Comparison of ENCODE assay signal across 20 mouse cellular contexts in genomic region chr14:62808661-62809523, GRCm38 (mm10). TPM values are rescaled to one million over a fixed set of nuclear protein-coding genes. Genes with fewer than 3 reads are reported as not detected.
A peak's percentile ranks its signal among the peaks of the same experiment; 100 is the strongest.
DNase-seq lines count a peak whose midpoint lies in the region; ATAC-seq and TF ChIP-seq lines count a peak whose summit lies in the region.
"Had no signal": no experiment of that assay in that cellular context is flagged by ENCODE, and none has a peak within 500 bp of the region (broad histone marks: within the 10 kb centered on the region; RNA-seq: fewer than 3 reads in every experiment).

No protein-coding gene starts in this region.

- H3K9ac ChIP-seq in liver, adult 2 months (ENCODE audit: low read depth, low read length), result no peak overlapping the region
- no peak overlapping the region for H3K9ac ChIP-seq in liver, embryonic 11.5 days (ENCODE audit: low read depth, low read length)
- H3K9ac ChIP-seq: embryonic facial prominence, embryonic 13.5 days; forebrain, postnatal 0 days; hindbrain, embryonic 12.5 days; kidney, embryonic 15.5 days; liver, embryonic 15.5 days; neural tube, embryonic 15.5 days had no signal

- H3K27me3 ChIP-seq in liver, adult 2 months (ENCODE audit: control insufficient read depth, insufficient read depth, low read length), result no peaks in the 10 kb centered on the region
- no peaks in the 10 kb centered on the region for H3K27me3 ChIP-seq in liver, embryonic 11.5 days (replicated peaks; ENCODE audit: control insufficient read depth, insufficient read depth, low read length)
- H3K27me3 ChIP-seq: embryonic facial prominence, embryonic 13.5 days; hindbrain, embryonic 12.5 days; kidney, embryonic 15.5 days; liver, embryonic 15.5 days; neural tube, embryonic 15.5 days had no signal

- no peak overlapping the region for H3K27ac ChIP-seq in liver, adult 2 months (replicated peaks; ENCODE audit: insufficient read depth, low read depth, low read length)
- H3K27ac ChIP-seq in liver, embryonic 11.5 days (ENCODE audit: low read depth, low read length), result no peak overlapping the region
- peak overlapping the region; percentile 82 for H3K27ac ChIP-seq in bone marrow macrophage, adult 2 months (ENCODE audit: insufficient read depth, low read depth, low read length)
- H3K27ac ChIP-seq: embryonic facial prominence, embryonic 13.5 days; hindbrain, embryonic 12.5 days; kidney, embryonic 15.5 days; limb, embryonic 10.5 days; liver, embryonic 15.5 days; midbrain, embryonic 10.5 days; neural tube, embryonic 15.5 days had no signal

- H3K4me3 ChIP-seq in liver, adult 2 months (ENCODE audit: insufficient read depth, low read depth, low read length), result no peak overlapping the region
- H3K4me3 ChIP-seq in liver, embryonic 11.5 days (ENCODE audit: low read depth, low read length), result no peak overlapping the region
- no peak overlapping the region for H3K4me3 ChIP-seq in bone marrow macrophage, adult 2 months (ENCODE audit: insufficient read depth, low read length)
- H3K4me3 ChIP-seq: embryonic facial prominence, embryonic 13.5 days; hindbrain, embryonic 12.5 days; kidney, embryonic 15.5 days; limb, embryonic 10.5 days; liver, embryonic 15.5 days; midbrain, embryonic 10.5 days; neural tube, embryonic 15.5 days had no signal

- no peaks in the 10 kb centered on the region for H3K9me3 ChIP-seq in liver, embryonic 11.5 days (ENCODE audit: control insufficient read depth, low read length)
- H3K9me3 ChIP-seq: embryonic facial prominence, embryonic 13.5 days; hindbrain, embryonic 12.5 days; kidney, embryonic 15.5 days; limb, embryonic 10.5 days; liver, embryonic 15.5 days; midbrain, embryonic 10.5 days; neural tube, embryonic 15.5 days had no signal

- peak; percentile 28 for DNase-seq in liver, adult 2 months (ENCODE audit: extremely low read depth, low read depth, low spot score)
- no peak for DNase-seq in liver, embryonic 11.5 days (ENCODE audit: low spot score)
- peak; percentile 5 for DNase-seq in A20 (ENCODE audit: low read depth, low spot score)
- no peak for DNase-seq in layer of hippocampus, postnatal 25 days (ENCODE audit: extremely low spot score in 1 of 2, low spot score in 1 of 2)
- DNase-seq in right cerebral cortex, postnatal 10 days (ENCODE audit: low spot score in 2 of 2), result no peak
- DNase-seq: adrenal gland, postnatal 10 days; cerebellum, adult 9-10 months; forebrain, postnatal 0 days; retina, postnatal 1 day; thymus, adult 18-20 months had no signal

- ATAC-seq in liver, embryonic 11.5 days (replicated peaks; ENCODE audit: low FRiP score), result no peak
- peak; percentile 90 for ATAC-seq in megakaryocyte progenitor cell, adult 5-6 weeks (replicated peaks; ENCODE audit: poor library complexity)
- ATAC-seq: forebrain, postnatal 0 days; inflammation-experienced regulatory T-cells, adult 6 months had no signal

- TF ChIP-seq CTCF in liver, adult 2 months (IDR thresholded peaks at IDR 0.05; ENCODE audit: low read depth, low read length), result no peak
- TF ChIP-seq CTCF in bone marrow macrophage, adult 2 months (IDR thresholded peaks at IDR 0.05; ENCODE audit: low read depth, low read length), result no peak

- no peak overlapping the region for H3K4me2 ChIP-seq in liver, embryonic 11.5 days
- H3K4me2 ChIP-seq: embryonic facial prominence, embryonic 13.5 days; hindbrain, embryonic 12.5 days; kidney, embryonic 15.5 days; liver, embryonic 15.5 days; neural tube, embryonic 15.5 days had no signal

- H3K36me3 ChIP-seq in liver, adult 2 months (ENCODE audit: control insufficient read depth, insufficient read depth, low read length), result no peaks in the 10 kb centered on the region
- H3K36me3 ChIP-seq in liver, embryonic 11.5 days (ENCODE audit: control insufficient read depth, insufficient read depth, low read length), result no peaks in the 10 kb centered on the region
- H3K36me3 ChIP-seq: embryonic facial prominence, embryonic 13.5 days; hindbrain, embryonic 12.5 days; kidney, embryonic 15.5 days; limb, embryonic 10.5 days; liver, embryonic 15.5 days; midbrain, embryonic 10.5 days; neural tube, embryonic 15.5 days had no signal

- no peak for TF ChIP-seq POLR2A in liver, adult 2 months (IDR thresholded peaks at IDR 0.05; ENCODE audit: extremely low read depth, insufficient read depth, low read length)
- no peak for TF ChIP-seq POLR2A in bone marrow macrophage, adult 2 months (IDR thresholded peaks at IDR 0.05; ENCODE audit: borderline replicate concordance, low read depth, low read length)

- H3K79me2 ChIP-seq in liver, adult 2 months (ENCODE audit: control insufficient read depth, insufficient read depth, low read length), result no peaks in the 10 kb centered on the region

- WGBS in liver, adult 2 months, result 74% methylated on average over 7 of the region's 7 CpGs
- 57% methylated on average over 7 of the region's 7 CpGs for WGBS in liver, embryonic 11.5 days

- no peaks in the 10 kb centered on the region for H3K4me1 ChIP-seq in liver, adult 2 months (ENCODE audit: control insufficient read depth, insufficient read depth, low read length)
- H3K4me1 ChIP-seq in liver, embryonic 11.5 days (replicated peaks; ENCODE audit: control insufficient read depth, insufficient read depth, low read length), result no peaks in the 10 kb centered on the region
- peaks cover 42% of the 10 kb centered on the region for H3K4me1 ChIP-seq in bone marrow macrophage, adult 2 months (ENCODE audit: control insufficient read depth, insufficient read depth, low read length)
- H3K4me1 ChIP-seq: embryonic facial prominence, embryonic 13.5 days; hindbrain, embryonic 12.5 days; limb, embryonic 10.5 days; liver, embryonic 15.5 days; midbrain, embryonic 10.5 days; neural tube, embryonic 15.5 days had no signal

RNA-seq across cellular contexts. Expression of gene Wdfy2, which starts 28.6 kb away (rescaled TPM):
- total RNA-seq in liver, adult 2 months (2014; rRNA removed), result 10.7 and 11.5 TPM in 2 replicates
- 4.8 and 6.1 TPM in 2 replicates for polyA plus RNA-seq in liver, adult 2 months (2012; rRNA removed)
- 6.0 and 6.7 TPM in 2 replicates for polyA plus RNA-seq in liver, embryonic 11.5 days (2014; fragmentation: Nextera tagmentation; extraction: Ambion mirVana)
- polyA plus RNA-seq in bone marrow macrophage, adult 2 months (2012; ENCODE audit: insufficient read depth, insufficient read length, missing spikeins), result 80.6 and 83.5 TPM in 2 replicates
- total RNA-seq in megakaryocyte progenitor cell, adult 5-6 weeks (2015), result 18.2 and 19.6 TPM in 2 replicates
- 22.1 and 24.2 TPM in 2 replicates for total RNA-seq in megakaryocyte progenitor cell, adult 5-6 weeks (2017)
- total RNA-seq in layer of hippocampus, postnatal 25 days (2021), result 10 to 100 TPM; 14.1 to 16.5 TPM

RNA-seq across cellular contexts. Expression of gene Ints6, which starts 47.9 kb away (rescaled TPM):
- total RNA-seq in liver, adult 2 months (2014; rRNA removed), result 17.4 and 25.3 TPM in 2 replicates
- polyA plus RNA-seq in liver, adult 2 months (2012; rRNA removed), result 3.1 and 3.4 TPM in 2 replicates
- polyA plus RNA-seq in liver, embryonic 11.5 days (2014; fragmentation: Nextera tagmentation; extraction: Ambion mirVana), result 30.1 and 32.2 TPM in 2 replicates
- polyA plus RNA-seq in bone marrow macrophage, adult 2 months (2012; ENCODE audit: insufficient read depth, insufficient read length, missing spikeins), result 20.1 and 26.7 TPM in 2 replicates
- 55.1 and 62.4 TPM in 2 replicates for total RNA-seq in megakaryocyte progenitor cell, adult 5-6 weeks (2015)
- total RNA-seq in megakaryocyte progenitor cell, adult 5-6 weeks (2017), result 77.3 and 85.7 TPM in 2 replicates
- total RNA-seq in layer of hippocampus, postnatal 25 days (2021), result 10 to 100 TPM; 44.4 to 46.0 TPM

Comparison
In these comparisons a context has a peak if more than half of its experiments do, and no peak if none do; other contexts are left out.
1. DNase-seq: peak in liver, adult 2 months (single experiment) and A20 (single experiment); none in liver, embryonic 11.5 days (single experiment), layer of hippocampus, postnatal 25 days (0 of 2) and right cerebral cortex, postnatal 10 days (0 of 2).